Mouse (Mus musculus): ENCODE data around the gene Peli1.

GRCm38 (mm10) chr11:21168828-21169607, 77.9 kb downstream of the Peli1 start:
- TF ChIP-seq POLR2A (IDR thresholded peaks at IDR 0.05; ENCODE audit: low read depth, low read length) (no peak), CTCF (IDR thresholded peaks at IDR 0.05; ENCODE audit: extremely low read depth, insufficient read depth, insufficient read length, insufficient replicate concordance) (no peak)

Measured in spleen, adult 2 months (tissue).